Mouse (Mus musculus): ENCODE results near the gene Atg4d.
"Not testable (repeated sequence)": the region's sequence is repeated elsewhere in the genome, so short reads cannot be mapped to it uniquely, and the experiment has no call there.

Atg4d gene

GRCm38 (mm10) chr9:21275013-21275710 is 10.1 kb downstream of the Atg4d start:
- no peak for DNase-seq

GRCm38 (mm10) chr9:21275727-21276126 is 10.6 kb downstream of the Atg4d start:
- DNase-seq: no peak

GRCm38 (mm10) chr9:21276307-21276706 is 11.2 kb downstream of the Atg4d start:
- DNase-seq: no peak

- no peak for DNase-seq
These were observed 12.7 kb downstream of the Atg4d start for GRCm38 (mm10) chr9:21277776-21278175.

GRCm38 (mm10) chr9:21283591-21283990 is 18.5 kb downstream of the Atg4d start:
- no peak for DNase-seq

GRCm38 (mm10) chr9:21283994-21284393 is 18.9 kb downstream of the Atg4d start:
- DNase-seq: no peak

- DNase-seq: no peak
These were observed 21.7 kb downstream of the Atg4d start for GRCm38 (mm10) chr9:21286753-21287152.

- DNase-seq: peak; percentile 97 to 98
These were observed 22.7 kb downstream of the Atg4d start, which contains the start of gene Kri1 for GRCm38 (mm10) chr9:21287571-21288402. Gene Kri1, minus strand, starts transcription at chr9:21287969.

- no peak for DNase-seq
These were observed 23.6 kb downstream of the Atg4d start for GRCm38 (mm10) chr9:21288404-21289336.

GRCm38 (mm10) chr9:21289337-21289671 is 24.2 kb downstream of the Atg4d start:
- no peak for DNase-seq

GRCm38 (mm10) chr9:21290589-21290988 is 25.5 kb downstream of the Atg4d start:
- DNase-seq: peak in 1 of 2 experiments; percentile 74

- DNase-seq: peak; percentile 99 to 100
These were observed 26.1 kb downstream of the Atg4d start, which contains the start of gene Cdkn2d for GRCm38 (mm10) chr9:21291022-21291787. Gene Cdkn2d, minus strand, starts transcription at chr9:21291407.

GRCm38 (mm10) chr9:21291868-21292267 is 26.8 kb downstream of the Atg4d start:
- not testable (repeated sequence) for DNase-seq

GRCm38 (mm10) chr9:21292271-21292670 is 27.2 kb downstream of the Atg4d start:
- DNase-seq: no peak

GRCm38 (mm10) chr9:21299014-21299413 is 33.9 kb downstream of the Atg4d start:
- no peak for DNase-seq

GRCm38 (mm10) chr9:21305065-21305464 is 40.0 kb downstream of the Atg4d start:
- DNase-seq: no peak

GRCm38 (mm10) chr9:21309150-21309741 is 44.2 kb downstream of the Atg4d start:
- no peak for DNase-seq

GRCm38 (mm10) chr9:21311695-21312094 is 46.6 kb downstream of the Atg4d start:
- no peak for DNase-seq

GRCm38 (mm10) chr9:21312134-21312533 is 47.0 kb downstream of the Atg4d start, which contains the start of gene Ap1m2:
Gene Ap1m2, minus strand, starts transcription at chr9:21312337.
- DNase-seq: peak in 1 of 2 experiments; percentile 36

- peak; percentile 94 to 96 for DNase-seq
These were observed 48.3 kb downstream of the Atg4d start for GRCm38 (mm10) chr9:21313394-21313793.

GRCm38 (mm10) chr9:21314367-21315140 is 49.5 kb downstream of the Atg4d start:
- no peak for DNase-seq
